Mouse (Mus musculus) liver, embryonic 14 days (tissue): Measurements from ENCODE around the gene Gm34653. TPM values are rescaled to one million over a fixed set of nuclear protein-coding genes. Genes with fewer than 3 reads are reported as not detected.

Experiments
- polyA plus RNA-seq: library from polyadenylated mRNA; depleted of rRNA; stranded (reverse); fragments of >200 nt; gene quantifications from 2 replicates; pipeline ENCODE4 v1.2.3, GENCODE M21; 2012; rRNA removed

Gene Gm34653
- 0.02 TPM in 1 of 2 replicates, not detected in the other for polyA plus RNA-seq

DNA sequence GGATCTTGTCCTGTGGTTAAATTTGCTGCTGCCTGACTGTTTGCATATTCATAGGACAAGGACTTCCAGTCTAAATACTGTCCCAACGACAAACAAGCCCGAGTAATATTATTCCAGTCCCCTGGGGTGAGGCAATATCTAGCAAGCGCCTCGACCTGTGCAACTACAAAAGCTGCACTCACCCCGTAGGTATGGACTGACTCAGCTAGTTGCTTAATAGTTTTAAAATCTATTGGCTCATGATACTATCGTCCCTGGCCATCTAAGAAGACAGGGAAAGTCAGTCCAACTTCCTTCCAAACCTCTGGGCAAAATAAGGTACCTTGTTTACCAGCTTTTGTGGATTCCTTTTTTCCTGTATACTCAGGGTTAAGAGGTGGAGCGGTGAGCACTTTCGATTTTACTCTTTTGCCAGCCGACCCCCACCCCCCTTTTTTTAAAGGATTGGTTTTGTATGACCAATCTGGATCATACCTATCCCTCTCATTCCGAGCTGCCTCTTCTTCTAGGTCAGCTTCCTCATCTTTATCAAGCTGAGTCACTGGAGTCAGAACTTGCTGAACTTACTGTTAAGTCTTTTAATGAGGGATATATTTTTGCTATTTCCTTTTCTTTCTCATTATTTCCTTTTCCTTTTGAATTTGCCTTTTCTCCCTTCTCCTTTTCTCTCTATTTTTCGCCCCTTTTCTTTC is at the start of gene Gm34653:
Gm34653 (plus strand) TSS at position 242 of the 692 bp plus-strand sequence.

DNA sequence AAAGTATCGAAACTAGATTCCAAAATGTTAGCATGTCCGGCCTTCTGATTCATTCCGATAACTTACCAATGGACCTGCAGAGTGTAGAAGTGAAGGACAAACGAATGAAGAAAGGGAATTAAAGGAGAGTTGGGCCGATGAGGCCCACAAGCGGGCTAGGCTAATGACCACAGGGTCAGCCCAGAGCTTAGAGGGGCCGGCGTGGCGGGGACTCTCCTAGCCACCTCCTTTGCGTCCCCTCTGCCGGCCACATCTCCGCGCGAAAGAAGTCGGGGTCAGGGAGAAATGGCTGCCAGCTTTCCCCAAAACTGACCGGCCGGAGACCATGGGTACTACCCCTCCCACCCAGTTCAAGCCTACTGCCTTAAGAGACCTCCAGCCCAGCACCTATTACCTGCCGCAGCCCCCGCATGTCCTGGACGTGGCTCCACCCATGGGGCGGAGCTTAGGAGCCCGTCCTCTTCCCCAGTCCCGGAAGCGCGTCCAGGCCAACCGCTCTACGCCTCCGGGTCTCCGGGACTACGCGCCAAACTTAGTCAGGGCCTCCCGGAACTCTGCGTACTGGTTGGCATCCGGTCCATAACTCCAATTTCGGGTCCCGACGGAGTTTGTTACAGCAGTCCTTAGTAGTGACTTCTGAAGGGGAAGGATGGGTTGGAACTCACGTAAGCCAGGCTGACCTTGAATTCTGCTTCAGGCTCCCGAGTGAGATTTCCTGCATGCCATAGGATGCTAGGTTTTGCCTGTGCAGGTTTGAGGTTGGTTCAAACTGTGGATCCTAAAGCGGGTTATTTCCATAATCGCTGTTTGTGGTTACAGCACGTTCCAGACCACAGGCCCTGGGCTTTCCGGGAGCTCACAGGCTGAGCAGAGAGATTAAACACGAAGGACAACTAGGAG is 33.2 kb upstream of the Gm34653 start, which contains the start of gene Rabepk:
Rabepk (minus strand) TSS at position 556 of the 900 bp plus-strand sequence.

DNA sequence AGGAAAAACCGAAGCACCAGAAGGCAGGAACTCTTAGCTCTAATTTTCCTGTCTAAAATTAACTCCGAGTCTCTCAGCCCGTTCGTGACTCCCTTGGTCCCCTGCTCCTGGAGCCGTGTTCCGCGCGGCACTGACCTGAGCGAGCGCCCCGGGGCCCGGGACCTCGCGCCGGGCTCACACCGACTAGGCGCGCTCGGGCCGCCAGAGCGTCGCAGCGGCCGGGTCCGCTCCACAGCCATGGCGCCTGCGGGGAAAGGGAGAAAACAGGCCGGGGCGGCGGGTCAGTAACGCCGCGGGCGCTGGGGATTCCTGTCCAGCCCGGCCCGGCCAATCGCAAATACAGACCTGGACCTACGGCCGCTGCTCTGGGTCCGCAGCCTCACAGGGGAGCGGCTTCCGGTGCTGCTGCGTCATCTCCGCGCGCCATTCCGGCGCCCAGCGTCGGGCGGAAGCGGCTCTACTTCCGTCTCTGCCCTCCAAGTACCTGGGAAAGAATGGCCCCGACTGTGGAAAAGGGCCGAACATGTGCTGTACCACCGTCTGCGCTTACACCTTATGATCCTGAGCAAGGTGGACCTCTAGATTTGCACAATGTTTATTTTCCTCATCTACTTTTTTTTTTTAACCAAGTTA is 6.9 kb upstream of the Gm34653 start, which contains the start of gene Fbxw2:
Fbxw2 (minus strand) TSS at position 485 of the 633 bp plus-strand sequence.

DNA sequence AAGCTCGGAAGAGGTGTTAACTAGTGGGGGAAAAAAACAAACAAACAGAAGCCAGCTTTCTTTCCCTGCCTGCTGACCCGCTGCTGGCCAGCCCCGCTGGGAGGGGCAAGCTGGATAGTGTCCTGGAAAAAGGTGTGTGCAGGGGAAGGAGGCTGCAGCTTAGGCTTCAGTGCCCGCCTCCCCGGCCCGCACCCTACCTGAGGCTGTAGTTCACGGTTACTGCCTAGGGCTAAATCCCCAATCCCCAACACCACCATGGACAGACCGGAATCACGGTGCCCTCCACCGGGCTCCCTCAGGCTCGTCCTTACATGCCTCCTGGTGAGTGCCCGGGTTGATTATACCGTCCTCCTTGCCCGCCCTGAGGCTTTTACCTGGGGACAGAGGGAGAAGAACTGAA is 41.5 kb downstream of the Gm34653 start, which contains the start of gene Cutal:
Cutal (plus strand) TSS at position 126 of the 400 bp plus-strand sequence.

DNA sequence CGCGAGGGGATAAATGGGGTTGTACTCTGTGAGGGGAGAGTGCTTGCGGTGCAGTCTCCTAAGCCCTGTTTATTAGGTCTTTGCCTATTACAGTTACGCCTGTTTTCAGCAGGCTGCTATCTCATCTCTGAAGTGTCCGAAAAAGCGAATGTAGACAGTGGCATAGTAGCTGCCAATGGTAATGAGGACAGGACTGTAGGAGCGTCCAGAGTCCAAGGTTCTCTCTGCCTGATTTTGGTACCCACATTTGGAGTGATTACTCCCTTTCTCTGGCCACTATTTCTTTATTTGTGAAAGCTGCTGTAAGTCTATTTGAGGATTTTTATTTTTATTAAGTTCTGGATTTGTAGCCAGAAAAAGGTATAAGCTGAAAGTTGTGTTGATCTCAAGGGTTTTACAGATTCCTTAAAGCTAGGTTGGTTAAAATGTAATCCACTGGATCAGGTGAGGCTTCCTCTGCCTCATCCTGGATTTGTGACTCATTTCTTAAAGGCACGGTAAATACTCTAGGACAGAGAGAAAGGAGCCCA is 42.1 kb downstream of the Gm34653 start, which contains the start of gene Psmd5:
Psmd5 (minus strand) TSS at position 153 of the 530 bp plus-strand sequence.

Other genes with a start within 250 kb of the Gm34653 start
- 20.2 and 28.3 TPM in 2 replicates for gene Gapvd1, start 77.8 kb upstream of the Gm34653 start, polyA plus RNA-seq
- 266 and 271 TPM in 2 replicates for gene Hspa5, start 61.0 kb upstream of the Gm34653 start, polyA plus RNA-seq
- 14.8 and 15.4 TPM in 2 replicates for gene Rabepk, start 33.1 kb upstream of the Gm34653 start, polyA plus RNA-seq
- 28.9 and 33.4 TPM in 2 replicates for gene Fbxw2, start 6.7 kb upstream of the Gm34653 start, polyA plus RNA-seq
- gene Cutal, start 41.4 kb downstream of the Gm34653 start, polyA plus RNA-seq: 3.6 and 4.0 TPM in 2 replicates
- 36.7 and 37.7 TPM in 2 replicates for gene Psmd5, start 42.0 kb downstream of the Gm34653 start, polyA plus RNA-seq
- 3.5 and 3.9 TPM in 2 replicates for gene Phf19, start 81.0 kb downstream of the Gm34653 start, polyA plus RNA-seq
- 0.08 and 0.24 TPM in 2 replicates for gene Traf1, start 128.8 kb downstream of the Gm34653 start, polyA plus RNA-seq
- 58.6 and 61.5 TPM in 2 replicates for gene Hc, start 228.4 kb downstream of the Gm34653 start, polyA plus RNA-seq